Mouse (Mus musculus) adrenal gland, postnatal 36 days (tissue): ENCODE data around the gene Eefsec. TPM values are rescaled to one million over a fixed set of nuclear protein-coding genes. Genes with fewer than 3 reads are reported as not detected.

ENCODE experiments used
- DNase-seq, 2 experiments: peaks; one replicate each; pipeline ENCODE4 v3.0.0; 2021; ENCODE audit warnings: mixed read lengths in 1 of 2
- long read RNA-seq, 2 experiments: library from polyadenylated mRNA; stranded (forward); transcript quantifications; one replicate each; pipeline ENCODE4 v2.0.0; 2021; ENCODE audit warnings: borderline sequencing depth in 2 of 2
- total RNA-seq, 2 experiments: library from RNA; stranded (reverse); gene quantifications; 2 replicates each; pipeline ENCODE4 v1.2.3; 2021

The Eefsec gene
- total RNA-seq, result 10 to 100 TPM; 13.1 to 19.4 TPM
- long read RNA-seq, experiment 1, transcript Eefsec-201 (7 exons, 2,679 nt), result major isoform, 16 of 20 reads
- long read RNA-seq, experiment 1, partial matches to known transcripts, result 2 of 20 reads
- long read RNA-seq, experiment 1, other reads (novel, unspliced or antisense), result 2 of 20 reads
- long read RNA-seq, experiment 2, transcript Eefsec-201 (7 exons, 2,679 nt), result major isoform, 9 of 12 reads
- long read RNA-seq, experiment 2, partial matches to known transcripts, result 1 of 12 reads
- long read RNA-seq, experiment 2, other reads (novel, unspliced or antisense), result 2 of 12 reads

DNA sequence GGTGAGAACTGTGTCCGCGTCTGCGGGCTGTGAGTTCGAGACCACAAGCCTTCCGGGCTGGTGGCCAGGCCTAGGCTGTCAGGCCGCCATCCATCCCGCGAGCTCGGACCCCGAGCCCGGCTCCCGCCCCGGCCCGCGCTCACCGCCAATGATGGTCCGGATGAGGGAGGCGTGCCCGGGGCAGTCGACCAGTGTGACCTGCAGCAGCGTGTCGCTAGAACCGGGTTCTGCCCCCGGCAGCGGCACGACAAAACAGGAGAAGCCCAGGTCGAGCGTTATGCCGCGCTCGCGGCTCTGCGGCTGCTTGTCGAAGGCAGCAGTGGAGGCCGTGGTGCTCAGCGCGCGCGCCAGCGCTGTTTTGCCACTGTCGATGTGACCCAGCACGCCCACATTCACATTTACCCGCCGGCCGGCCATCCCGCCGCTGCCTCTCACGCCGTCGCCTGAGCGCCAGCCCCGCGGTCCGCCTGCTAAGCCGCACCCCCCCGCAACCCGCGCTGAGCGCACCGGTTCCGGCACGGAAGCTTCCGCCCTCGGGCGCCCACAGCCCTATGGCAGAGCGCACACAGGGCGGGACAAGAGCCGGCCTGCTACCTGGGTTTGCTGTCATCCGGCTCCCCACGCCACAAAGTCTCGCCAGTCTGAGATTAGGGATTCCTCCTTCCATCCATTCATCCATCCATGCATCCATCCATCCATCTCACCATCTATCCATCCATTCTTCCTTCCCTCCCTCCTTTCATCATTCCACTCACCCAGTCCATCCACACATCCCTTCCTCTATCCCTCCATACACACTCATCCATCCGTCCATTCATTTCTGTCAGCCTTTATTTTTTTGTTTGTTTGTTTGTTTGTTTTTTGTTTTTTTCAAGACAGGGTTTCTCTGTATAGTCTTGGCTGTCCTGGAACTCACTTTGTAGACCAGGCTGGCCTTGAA is at the start of gene Eefsec:
TSS of gene Eefsec (minus strand) at position 477 of the 940 bp plus-strand sequence.
- DNase-seq, result peak; percentile 87 to 91

DNA sequence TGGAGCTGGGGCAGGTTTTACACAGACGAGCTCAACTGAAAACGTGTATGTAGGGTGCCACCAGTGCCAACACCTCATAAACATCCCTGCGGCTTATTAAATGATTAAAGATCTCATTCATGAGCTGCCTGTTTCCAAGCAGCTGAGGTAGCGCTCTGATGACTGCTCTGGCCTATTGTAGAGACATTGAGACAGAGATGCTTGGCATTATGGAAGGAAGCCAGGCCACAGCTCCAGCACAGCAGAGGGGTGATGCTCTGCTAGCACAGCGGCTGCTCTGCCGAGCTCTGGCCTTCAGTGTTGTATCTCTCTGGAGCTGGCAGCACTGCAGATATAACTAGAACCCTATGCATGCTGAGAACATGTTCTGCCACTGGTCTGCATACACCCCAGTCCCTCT is 47.4 kb upstream of the Eefsec start:
- DNase-seq, result no peak

DNA sequence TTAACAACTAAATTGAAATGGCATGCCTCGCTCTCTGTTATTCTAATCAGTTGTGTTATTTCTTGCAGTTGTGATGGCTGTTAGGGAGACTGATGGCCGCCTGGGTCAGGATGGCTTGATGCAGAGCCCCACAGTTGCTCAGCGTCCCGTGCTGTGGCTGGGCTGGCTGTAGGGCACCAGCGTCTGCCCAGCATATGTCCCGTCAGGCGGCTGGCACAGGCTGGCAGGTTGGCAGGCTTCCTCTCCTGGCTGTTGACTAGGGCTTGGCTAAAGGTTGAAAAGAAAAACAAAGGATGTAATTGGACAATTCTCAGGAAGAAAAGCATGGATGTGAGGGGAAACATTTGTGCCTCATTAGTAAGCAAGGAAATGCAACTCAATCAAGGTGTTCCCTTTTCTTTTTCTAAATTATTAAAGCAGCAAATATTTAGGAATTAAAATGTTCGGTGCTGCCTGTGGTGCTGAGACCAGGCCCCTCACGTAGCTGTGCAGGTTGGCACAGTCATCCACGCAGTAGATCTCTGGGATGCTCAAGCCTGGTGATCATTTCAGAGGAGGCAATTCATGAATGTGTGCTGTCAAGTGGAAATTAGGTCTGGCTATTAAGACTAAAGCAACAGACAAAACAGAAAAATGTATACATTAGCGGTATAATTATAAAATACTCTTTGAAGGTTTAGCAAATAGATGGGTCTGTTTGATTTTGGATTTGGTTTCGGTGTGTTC is 44.5 kb upstream of the Eefsec start:
- DNase-seq, result no peak

DNA sequence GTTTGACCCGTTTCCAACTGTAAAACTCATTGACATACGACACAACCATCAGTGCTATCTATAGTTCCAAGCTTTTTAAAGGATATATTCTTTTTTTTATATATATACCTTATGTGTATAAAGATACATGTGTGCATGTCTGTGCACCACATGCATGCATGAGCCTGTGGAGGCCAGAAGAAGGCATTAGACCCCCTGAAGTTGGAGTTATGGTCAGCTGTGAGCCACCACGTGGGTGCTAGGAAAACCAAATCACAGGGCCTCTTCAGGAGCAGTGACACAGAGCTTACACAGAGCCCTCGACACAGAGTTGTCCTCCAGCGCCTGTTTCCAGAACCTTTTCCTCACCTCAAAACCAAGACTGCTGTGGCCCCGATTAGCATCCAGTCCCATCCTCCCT is 43.5 kb upstream of the Eefsec start:
- DNase-seq, result no peak

DNA sequence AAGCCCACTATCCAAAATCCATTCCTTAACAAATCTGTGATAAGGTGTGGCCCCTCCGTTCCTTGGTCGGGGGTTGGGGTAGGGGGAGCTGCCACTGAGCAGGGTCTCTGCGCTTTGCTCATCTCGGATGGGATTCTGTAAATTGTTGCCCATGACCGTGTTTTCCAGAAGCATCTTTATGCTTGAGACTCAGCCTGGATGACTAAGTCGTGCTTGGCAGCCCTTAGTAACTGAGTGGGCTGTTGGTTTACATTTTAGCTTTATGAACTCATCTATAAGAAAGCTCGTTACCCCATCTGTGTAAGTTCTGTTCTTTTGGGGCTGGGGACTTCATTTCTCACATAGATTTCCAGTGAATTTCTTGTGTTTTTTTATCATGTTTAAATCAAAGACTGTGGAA is 42.7 kb upstream of the Eefsec start:
- no peak for DNase-seq

DNA sequence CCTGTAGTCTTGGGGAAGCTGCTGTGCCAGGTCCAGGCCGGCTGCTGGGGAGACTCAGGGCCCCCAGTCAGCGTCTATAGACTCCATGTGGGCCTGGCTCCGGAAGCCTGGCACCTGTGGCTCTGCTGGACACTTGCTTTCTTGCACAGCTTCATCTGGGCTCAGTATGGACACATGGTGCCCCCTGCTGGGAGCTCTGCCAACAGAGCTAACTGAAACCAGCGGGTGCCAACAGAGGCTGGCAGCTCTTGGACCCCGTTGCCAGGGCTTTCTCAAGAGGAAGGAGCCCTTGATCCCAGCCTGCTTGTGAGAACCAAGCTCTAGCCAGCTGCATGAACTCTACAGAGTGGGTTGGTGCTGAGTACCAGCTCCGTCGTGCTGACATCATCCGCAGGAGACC is 40.6 kb upstream of the Eefsec start:
- peak; percentile 57 to 77 for DNase-seq

DNA sequence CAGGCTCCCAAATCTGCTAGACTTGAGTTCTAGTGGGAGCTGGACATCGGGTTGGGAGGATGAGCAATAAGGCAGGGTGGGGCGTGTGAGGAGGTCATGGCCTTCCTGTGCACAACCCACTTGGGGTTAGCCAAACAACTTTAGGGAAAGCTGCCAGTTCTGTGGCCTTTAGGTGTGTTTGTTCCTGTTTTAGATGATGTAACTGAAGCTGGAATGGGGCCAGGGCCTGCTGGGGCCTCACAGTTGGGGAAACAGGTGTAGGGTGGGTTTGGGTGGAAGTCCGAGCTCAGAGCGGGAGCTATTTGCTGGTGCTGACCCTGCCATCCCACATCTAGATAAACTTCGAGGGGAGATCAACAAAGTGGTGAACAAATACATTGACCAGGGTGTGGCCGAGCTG is 39.0 kb upstream of the Eefsec start:
- peak; percentile 47 to 49 for DNase-seq

DNA sequence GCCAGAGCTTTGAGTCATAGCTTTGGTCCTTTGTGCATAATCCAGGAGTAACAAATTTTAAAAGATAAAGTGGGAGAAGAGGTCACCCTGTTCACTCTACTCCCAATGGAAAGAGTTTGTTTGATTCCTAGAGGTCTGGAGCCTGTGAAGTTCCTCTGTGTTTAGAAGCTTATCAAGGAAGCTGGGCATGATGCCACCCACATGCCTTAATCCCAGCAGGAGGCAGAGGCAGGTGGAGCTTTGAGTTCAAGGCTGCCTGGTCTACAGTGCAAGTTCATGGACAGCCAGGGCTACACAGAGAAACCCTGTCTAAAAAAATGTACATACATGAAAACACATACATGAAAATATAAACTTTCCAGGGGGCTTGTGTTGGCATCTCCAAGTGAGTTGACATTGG is 37.6 kb upstream of the Eefsec start:
- DNase-seq, result no peak

DNA sequence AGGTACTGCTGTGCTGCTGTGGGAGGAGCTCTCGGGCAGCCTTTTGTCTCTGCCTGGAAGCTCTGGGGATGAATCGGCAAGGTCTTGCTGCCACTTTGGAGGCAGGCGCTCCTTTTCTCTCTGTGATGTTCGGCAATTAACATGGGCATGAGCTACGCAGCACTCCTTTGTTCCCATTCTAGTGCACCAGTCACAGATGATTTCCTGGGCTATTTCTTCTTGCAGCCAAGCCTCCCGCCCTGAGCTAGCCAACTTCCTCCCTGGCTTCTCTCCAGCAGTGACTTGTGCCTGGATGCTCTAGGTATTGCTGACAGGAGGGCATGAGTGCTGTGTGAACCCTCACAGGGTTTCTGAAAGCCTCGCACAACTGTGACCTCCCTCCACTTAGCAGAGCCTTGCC is 36.8 kb upstream of the Eefsec start:
- DNase-seq, result peak; percentile 29 to 48

DNA sequence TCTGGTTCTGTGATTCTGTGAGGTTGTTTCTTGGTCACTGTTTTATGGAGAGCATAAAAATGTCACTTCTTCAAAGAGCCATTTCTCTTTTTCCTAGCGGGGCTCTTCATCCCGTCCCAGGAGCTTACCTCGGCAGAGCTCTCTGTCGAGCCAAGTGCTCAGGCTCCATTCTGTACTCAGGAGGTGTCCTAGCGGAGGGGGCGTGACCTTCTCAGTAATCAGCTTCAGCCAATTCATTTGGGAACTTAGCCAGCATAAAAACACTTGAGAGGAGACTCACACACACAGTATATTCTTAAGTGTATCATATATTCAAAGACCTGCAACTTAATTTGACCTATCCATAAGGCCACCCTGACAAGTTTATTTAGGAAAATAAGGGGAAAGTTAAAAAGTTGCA is 34.1 kb upstream of the Eefsec start:
- no peak for DNase-seq

DNA sequence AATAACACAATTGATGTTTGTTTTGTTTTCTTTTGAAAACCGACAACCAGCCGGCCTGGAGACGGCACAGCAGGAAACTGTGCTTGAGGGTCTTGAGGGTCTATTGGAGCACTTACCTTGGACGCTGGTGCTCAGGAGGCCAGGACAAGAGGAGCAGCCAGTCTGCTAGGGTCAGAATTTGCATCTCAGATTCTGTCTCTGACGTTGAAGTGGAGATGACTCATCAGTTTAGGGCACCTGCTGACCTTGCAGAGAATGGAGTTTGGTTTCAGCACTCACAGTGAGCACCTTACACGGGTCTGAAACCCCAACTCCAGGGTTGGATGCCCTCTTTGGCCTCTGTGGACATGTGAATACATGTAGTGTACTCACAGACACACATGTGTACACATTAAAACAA is 23.5 kb upstream of the Eefsec start:
- no peak for DNase-seq

DNA sequence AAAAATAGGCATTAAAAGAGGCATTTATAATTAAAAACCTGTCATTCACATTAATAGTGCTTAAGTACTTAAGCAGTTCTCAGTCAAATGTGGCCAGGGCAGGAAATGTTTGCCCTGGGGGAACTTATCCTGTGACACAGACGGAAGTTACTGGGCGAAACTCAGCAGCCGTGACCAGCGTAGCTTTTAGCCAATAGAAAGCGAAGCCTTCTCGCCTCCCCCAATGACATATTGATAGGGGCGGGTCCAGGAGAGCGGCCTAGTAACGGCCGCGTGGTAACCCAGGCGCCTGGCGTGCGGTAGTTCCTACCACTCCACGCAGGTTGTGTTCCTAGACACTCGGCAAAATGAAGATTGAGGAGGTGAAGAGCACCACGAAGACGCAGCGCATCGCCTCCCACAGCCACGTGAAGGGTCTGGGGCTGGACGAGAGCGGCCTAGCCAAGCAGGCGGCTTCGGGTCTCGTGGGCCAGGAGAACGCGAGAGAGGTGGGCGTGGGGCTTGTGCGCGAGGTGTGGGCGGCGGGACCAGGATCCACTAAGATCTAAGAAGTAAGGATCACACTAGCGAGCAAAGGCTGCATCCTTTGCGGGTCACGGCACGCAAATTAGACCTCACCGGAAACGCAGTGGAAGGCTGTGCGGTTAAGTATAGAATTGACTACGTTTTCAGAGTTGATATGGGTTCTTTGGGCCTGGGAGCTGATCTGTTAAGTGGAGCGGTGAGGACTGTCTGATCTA is 19.0 kb upstream of the Eefsec start, which contains the start of gene Ruvbl1:
TSS of gene Ruvbl1 (plus strand) at position 229 of the 740 bp plus-strand sequence.
- DNase-seq, result peak; percentile 92

DNA sequence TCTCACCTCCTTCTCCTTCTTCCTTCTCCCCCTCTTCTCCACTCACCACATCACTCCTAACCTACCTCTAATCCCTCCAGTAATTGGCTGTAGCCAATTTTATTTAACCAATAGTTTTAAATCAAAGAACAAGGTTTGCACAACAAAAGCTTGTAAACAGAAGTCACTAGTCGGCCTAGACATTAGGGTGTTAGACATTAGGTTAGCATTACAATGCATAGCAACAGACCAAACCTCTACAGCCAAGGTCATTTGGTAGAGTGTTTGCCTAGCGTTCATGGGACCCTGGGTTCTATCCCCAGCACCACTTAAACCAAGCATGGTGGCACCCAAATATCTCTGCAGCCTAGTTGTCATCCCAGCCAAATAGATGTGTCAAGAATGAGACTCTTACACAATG is 8.2 kb upstream of the Eefsec start:
- no peak for DNase-seq

DNA sequence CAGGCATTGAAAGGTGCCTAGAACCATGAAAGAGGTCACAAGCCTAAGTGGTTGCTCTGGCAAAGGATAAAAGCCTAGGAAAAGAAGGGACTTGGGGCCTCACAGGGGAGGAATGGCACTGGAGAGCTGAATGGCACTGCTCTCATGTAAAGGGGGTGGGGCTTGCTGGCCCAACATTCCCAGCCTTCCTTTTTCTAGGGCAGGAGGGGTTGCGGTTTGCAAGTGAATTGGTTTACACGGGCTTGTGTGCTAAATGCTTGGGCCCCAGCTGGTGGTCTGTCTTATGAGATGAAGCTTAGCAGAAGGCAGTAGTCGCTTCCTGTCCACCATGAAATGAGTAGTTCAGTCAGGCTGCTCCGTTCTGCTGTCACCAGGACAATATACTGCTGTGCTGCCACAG is 1.1 kb upstream of the Eefsec start:
- no peak for DNase-seq

DNA sequence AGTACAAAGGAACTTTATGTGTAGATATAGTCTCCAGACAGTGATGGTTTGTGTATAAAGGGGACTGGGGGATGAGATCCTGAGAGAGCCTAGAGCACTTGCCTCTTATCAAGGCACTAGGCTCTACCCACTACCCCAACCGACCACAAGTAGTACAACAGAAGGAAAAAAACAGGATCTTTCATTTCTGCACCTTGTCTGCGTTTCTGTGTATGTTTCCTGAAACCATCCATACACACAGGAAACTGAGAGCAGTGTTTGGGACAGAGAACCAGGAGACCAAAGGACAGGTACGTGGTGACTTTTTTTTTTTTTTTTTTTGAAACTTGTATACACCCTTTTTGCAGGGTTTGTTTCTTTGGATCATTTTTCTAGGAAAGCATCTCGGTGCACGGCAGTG is 678 bp downstream of the Eefsec start:
- no peak for DNase-seq

DNA sequence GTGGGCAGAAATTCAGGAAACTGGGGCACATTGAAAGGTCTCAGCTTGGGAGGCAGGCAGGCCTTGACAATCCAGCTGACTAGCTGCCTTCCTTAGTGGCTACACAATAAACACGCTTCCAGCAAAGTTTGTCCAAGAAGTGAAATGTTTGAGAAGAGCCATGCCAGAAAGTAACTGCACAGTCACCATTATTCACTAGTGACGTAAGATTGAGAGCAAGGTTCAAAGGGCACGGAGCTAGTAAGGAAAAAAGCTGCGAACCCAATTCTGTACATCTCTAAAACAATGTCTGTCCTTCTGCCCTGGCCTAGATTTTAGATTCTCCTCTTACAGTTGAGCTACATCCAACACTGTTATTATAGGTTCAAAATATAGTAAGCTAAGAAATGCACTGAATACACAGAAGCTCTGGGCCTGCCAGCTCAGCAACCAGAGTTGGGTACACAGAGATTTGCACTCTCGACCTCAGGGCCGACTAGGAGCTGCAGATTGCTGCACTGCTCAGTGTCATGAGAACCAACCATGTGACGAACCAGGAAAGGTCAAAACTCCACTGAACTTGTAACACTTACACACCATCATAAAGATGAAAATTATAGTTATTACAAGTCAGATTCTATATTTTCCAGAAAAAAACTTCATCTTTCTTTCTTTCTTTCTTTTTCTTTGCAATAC is 2.1 kb downstream of the Eefsec start:
- no peak for DNase-seq

DNA sequence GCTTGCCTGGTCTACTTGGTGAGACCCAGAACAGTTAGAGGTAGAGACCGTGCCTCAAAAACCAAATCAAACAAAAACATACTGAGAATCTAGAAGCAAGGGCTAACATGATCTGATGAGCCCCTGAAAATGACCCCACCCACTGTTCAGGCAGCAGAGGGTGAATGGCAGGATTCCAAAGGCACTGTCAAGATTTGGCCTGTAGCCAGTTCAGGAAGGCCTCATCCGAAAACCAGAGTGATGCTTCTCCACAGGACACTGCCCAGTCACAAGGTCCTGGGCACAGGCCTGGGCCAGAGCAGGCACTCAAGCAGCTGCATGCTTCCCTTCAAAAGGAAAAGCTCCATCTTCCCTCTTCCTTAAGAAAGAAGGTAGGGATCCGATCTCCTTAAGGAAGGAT is 2.9 kb downstream of the Eefsec start:
- no peak for DNase-seq

DNA sequence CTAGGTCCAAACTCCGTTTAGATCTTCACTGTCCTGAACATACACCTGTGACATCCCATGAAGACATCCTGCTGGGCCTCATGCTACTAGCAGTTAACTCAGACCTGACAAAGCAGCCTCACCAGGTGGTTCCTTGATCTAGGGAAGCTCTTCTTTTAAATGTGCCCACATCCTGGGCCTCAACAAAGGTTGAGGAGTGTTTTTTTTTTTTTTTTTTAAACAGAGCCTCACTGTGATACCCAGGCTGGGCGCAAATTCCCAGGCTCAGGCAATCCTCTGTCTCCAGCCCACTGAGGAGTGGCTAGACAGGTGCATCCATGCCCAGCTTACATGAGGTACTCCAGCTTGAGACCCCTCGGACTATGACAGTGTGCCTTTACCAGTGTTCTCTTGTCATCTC is 3.8 kb downstream of the Eefsec start:
- DNase-seq, result no peak

DNA sequence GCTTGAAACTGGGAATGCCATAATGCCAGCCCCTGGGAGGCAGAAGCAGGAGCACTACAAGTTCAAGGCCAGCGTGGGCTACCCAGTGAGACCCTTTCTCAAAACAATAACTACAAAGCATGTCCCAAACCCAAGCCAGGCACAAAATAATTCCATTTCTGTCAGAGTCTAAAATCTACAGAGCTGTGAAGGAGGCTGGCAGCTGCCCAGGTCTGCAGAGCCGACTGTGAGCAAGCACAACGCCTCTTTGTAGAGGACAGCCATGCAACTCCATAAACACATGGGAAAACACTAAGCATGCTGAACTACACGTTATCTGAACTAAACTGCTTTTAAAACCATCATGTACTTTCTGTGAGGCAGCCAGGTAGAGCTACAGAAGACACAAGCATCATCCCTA is 7.3 kb downstream of the Eefsec start:
- DNase-seq, result no peak

DNA sequence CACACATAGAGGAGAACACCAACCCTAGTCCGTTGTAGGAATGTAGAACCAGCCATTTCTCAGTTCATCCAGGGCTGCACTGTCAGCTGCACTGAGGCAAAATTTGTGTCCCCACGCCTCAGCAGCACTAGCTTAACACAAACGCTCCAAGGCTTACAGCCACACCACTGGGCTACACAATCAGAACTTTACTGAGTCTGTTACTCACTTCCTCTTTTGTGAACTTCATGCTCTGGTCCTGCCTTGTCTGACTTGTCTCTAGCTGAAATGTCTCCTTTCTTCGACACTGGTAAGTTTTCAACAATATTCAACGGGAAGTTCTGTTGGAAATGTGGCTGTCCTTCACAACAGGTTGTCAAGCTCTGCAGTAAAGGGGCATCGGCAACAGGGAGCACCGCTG is 10.7 kb downstream of the Eefsec start:
- DNase-seq, result no peak

DNA sequence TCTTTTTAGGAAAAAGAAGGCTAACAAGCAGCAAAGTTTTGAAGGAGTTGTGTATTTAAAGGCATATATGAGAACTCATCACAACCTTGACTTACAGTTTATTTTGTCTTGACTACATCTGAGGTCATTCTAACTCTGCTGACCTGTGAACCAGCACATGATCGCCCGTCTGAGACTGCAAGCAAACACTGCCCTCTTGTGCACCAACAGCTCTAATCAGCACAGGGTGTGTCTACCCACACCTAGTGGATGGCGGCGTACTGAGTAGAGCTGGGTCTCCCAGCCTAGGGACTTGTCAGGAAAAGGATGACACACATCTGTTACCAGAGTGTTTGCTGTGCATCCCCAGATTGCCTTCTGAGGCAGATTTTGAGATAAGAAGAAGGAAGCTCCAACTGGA is 15.1 kb downstream of the Eefsec start:
- peak; percentile 36 to 42 for DNase-seq
